Mouse (Mus musculus) liver, embryonic 16.5 days (tissue): Measurements from ENCODE around the gene Slc3a2. TPM values are rescaled to one million over a fixed set of nuclear protein-coding genes. Genes with fewer than 3 reads are reported as not detected.
A peak's percentile ranks its signal among the peaks of the same experiment; 100 is the strongest.

Experiments
- ATAC-seq: fragments of 200-750 bp; cut with Nextera tagmentation; 2 replicates; pipeline ENCODE4 v1.8.0; 2017; ENCODE audit warnings: low read depth, mild to moderate bottlenecking, moderate number of reproducible peaks, moderate library complexity
- H3K27ac ChIP-seq: fragments of 300-500 bp; sonication (generic); 2 replicates; pipeline ENCODE4 v1.5.1; 2014; ENCODE audit warnings: mild to moderate bottlenecking, low read length
- H3K27me3 ChIP-seq: fragments of 300-500 bp; sonication (generic); 2 replicates; pipeline ENCODE4 v1.6.1; 2014; ENCODE audit warnings: low read depth, low read length, mixed read lengths; ENCODE audit not compliant: control insufficient read depth, insufficient read depth
- H3K36me3 ChIP-seq: fragments of 300-500 bp; sonication (generic); 2 replicates; pipeline ENCODE4 v1.6.1; 2014; ENCODE audit warnings: mild to moderate bottlenecking; ENCODE audit not compliant: control insufficient read depth, insufficient read depth
- H3K4me1 ChIP-seq: fragments of 300-500 bp; sonication (generic); 2 replicates; pipeline ENCODE4 v1.6.1; 2014; ENCODE audit warnings: low read depth, low read length, mixed read lengths; ENCODE audit not compliant: control insufficient read depth
- H3K4me2 ChIP-seq: fragments of 300-500 bp; sonication (generic); 2 replicates; pipeline ENCODE4 v1.6.1; 2014; ENCODE audit warnings: low read depth, low read length, mixed read lengths
- H3K4me3 ChIP-seq: fragments of 300-500 bp; sonication (generic); 2 replicates; pipeline ENCODE4 v1.5.1; 2014; ENCODE audit warnings: low read depth, mild to moderate bottlenecking, low read length
- H3K9ac ChIP-seq: fragments of 300-500 bp; sonication (generic); 2 replicates; pipeline ENCODE4 v1.6.1; 2014; ENCODE audit warnings: low read depth, low read length
- H3K9me3 ChIP-seq: fragments of 300-500 bp; sonication (generic); replicated peaks from 2 replicates; pipeline ENCODE4 v1.6.1; 2016; ENCODE audit warnings: low read length; ENCODE audit not compliant: control insufficient read depth
- WGBS: fragments of 180-500 bp; shearing (Covaris S2); extraction: QIAGEN DNeasy Blood & Tissue Kit; methylation state at CpG from one replicate; pipeline ENCODE4 v1.1.7; 2014; ENCODE audit not compliant: insufficient replicate concordance; 5-methylcytosine and 5-hydroxymethylcytosine counted together
- polyA plus RNA-seq: library from polyadenylated mRNA; unstranded; fragments of >200 nt; fragmentation: Nextera tagmentation; extraction: Ambion mirVana; gene quantifications from 2 replicates; pipeline ENCODE4 v1.2.1, GENCODE M21; 2015

Gene Slc3a2
- polyA plus RNA-seq, 1 experiment from 2014 or later, result 137 TPM

GRCm38 (mm10) chr19:8706132-8706667 lies 17.0 kb downstream of the Slc3a2 start:
- Histone ChIP-seq H3K4me3 (no peak overlapping the region), H3K9ac (no peak overlapping the region), H3K4me1 (peaks cover 38% of the 10 kb centered on the region), H3K27me3 (no peaks in the 10 kb centered on the region), H3K9me3 (no peaks in the 10 kb centered on the region), H3K4me2 (no peak overlapping the region), H3K27ac (0 out of 2 replicates have a peak overlapping the region, but pooled peaks have one; percentile 8), H3K36me3 (peaks cover 48% of the 10 kb centered on the region)
- WGBS, result 74% methylated on average over 7 of the region's 7 CpGs
- ATAC-seq, result no peak

- H3K27me3 ChIP-seq, result no peaks in the 10 kb centered on the region
- H3K4me2 ChIP-seq, result no peak overlapping the region
- peak overlapping the region; percentile 7; the same call in 1 of the 2 replicates for H3K27ac ChIP-seq
- H3K4me3 ChIP-seq, result no peak overlapping the region
- no peaks in the 10 kb centered on the region for H3K9me3 ChIP-seq
- peaks cover 30% of the 10 kb centered on the region for H3K4me1 ChIP-seq
- no peak for ATAC-seq
- peaks cover 38% of the 10 kb centered on the region for H3K36me3 ChIP-seq
- 71% methylated on average over 6 of the region's 6 CpGs for WGBS
- H3K9ac ChIP-seq, result no peak overlapping the region
Measured at GRCm38 (mm10) chr19:8705026-8705708, 18.0 kb downstream of the Slc3a2 start.

- 54% methylated on average over 4 of the region's 4 CpGs for WGBS
- Histone ChIP-seq H3K4me3 (no peak overlapping the region), H3K9me3 (no peaks in the 10 kb centered on the region), H3K4me2 (no peak overlapping the region), H3K36me3 (peaks cover 22% of the 10 kb centered on the region), H3K4me1 (peaks cover 16% of the 10 kb centered on the region), H3K27ac (no peak overlapping the region), H3K9ac (no peak overlapping the region), H3K27me3 (no peaks in the 10 kb centered on the region)
- no peak for ATAC-seq
Measured at GRCm38 (mm10) chr19:8703571-8703970, 19.6 kb downstream of the Slc3a2 start.

GRCm38 (mm10) chr19:8702458-8702857 lies 20.7 kb downstream of the Slc3a2 start:
- no peaks in the 10 kb centered on the region for H3K9me3 ChIP-seq
- no peak overlapping the region for H3K9ac ChIP-seq
- peaks cover 11% of the 10 kb centered on the region for H3K36me3 ChIP-seq
- no peaks in the 10 kb centered on the region for H3K27me3 ChIP-seq
- peaks cover 6% of the 10 kb centered on the region for H3K4me1 ChIP-seq
- no peak overlapping the region for H3K27ac ChIP-seq
- WGBS, result 32% methylated on average over 3 of the region's 3 CpGs
- no peak overlapping the region for H3K4me2 ChIP-seq
- no peak overlapping the region for H3K4me3 ChIP-seq
- no peak for ATAC-seq

- H3K27ac ChIP-seq, result no peak overlapping the region
- no peak overlapping the region for H3K4me2 ChIP-seq
- H3K27me3 ChIP-seq, result no peaks in the 10 kb centered on the region
- H3K9ac ChIP-seq, result no peak overlapping the region
- H3K4me3 ChIP-seq, result no peak overlapping the region
- no peaks in the 10 kb centered on the region for H3K9me3 ChIP-seq
- no peak for ATAC-seq
- H3K36me3 ChIP-seq, result no peaks in the 10 kb centered on the region
- 56% methylated on average over 9 of the region's 9 CpGs for WGBS
- H3K4me1 ChIP-seq, result peaks cover 11% of the 10 kb centered on the region
Measured at GRCm38 (mm10) chr19:8699652-8700051, 23.5 kb downstream of the Slc3a2 start.

- WGBS, result 32% methylated on average over 6 of the region's 6 CpGs
- peak; percentile 91 for ATAC-seq
- Histone ChIP-seq H3K9ac (no peak overlapping the region), H3K27ac (no peak overlapping the region), H3K27me3 (no peaks in the 10 kb centered on the region), H3K4me3 (no peak overlapping the region), H3K9me3 (no peaks in the 10 kb centered on the region), H3K36me3 (no peaks in the 10 kb centered on the region), H3K4me2 (0 out of 2 replicates have a peak overlapping the region, but pooled peaks have one; percentile 25), H3K4me1 (peaks cover 11% of the 10 kb centered on the region)
Measured at GRCm38 (mm10) chr19:8695330-8695729, 27.8 kb downstream of the Slc3a2 start.

GRCm38 (mm10) chr19:8692740-8693139 lies 30.4 kb downstream of the Slc3a2 start:
- Histone ChIP-seq H3K9me3 (no peaks in the 10 kb centered on the region), H3K4me1 (peaks cover 11% of the 10 kb centered on the region), H3K4me3 (no peak overlapping the region), H3K9ac (no peak overlapping the region), H3K4me2 (no peak overlapping the region), H3K27ac (no peak overlapping the region), H3K27me3 (no peaks in the 10 kb centered on the region), H3K36me3 (no peaks in the 10 kb centered on the region)
- ATAC-seq, result no peak
- 66% methylated on average over 5 of the region's 5 CpGs for WGBS

- H3K27me3 ChIP-seq, result no peaks in the 10 kb centered on the region
- peaks cover 11% of the 10 kb centered on the region for H3K4me1 ChIP-seq
- H3K4me3 ChIP-seq, result no peak overlapping the region
- no peak for ATAC-seq
- no peak overlapping the region for H3K27ac ChIP-seq
- no peaks in the 10 kb centered on the region for H3K36me3 ChIP-seq
- WGBS, result 67% methylated on average over 9 of the region's 9 CpGs
- no peak overlapping the region for H3K4me2 ChIP-seq
- H3K9ac ChIP-seq, result no peak overlapping the region
- H3K9me3 ChIP-seq, result no peaks in the 10 kb centered on the region
Measured at GRCm38 (mm10) chr19:8691871-8692539, 31.2 kb downstream of the Slc3a2 start.

GRCm38 (mm10) chr19:8683627-8684026 lies 39.5 kb downstream of the Slc3a2 start:
- Histone ChIP-seq H3K9ac (no peak overlapping the region), H3K36me3 (no peaks in the 10 kb centered on the region), H3K27ac (no peak overlapping the region), H3K4me1 (no peaks in the 10 kb centered on the region), H3K9me3 (no peaks in the 10 kb centered on the region), H3K4me3 (no peak overlapping the region), H3K27me3 (no peaks in the 10 kb centered on the region), H3K4me2 (no peak overlapping the region)
- WGBS, result 64% methylated on average over 2 of the region's 2 CpGs
- no peak for ATAC-seq
